Mouse (Mus musculus): ENCODE results near the gene Iscu.
"Not testable (repeated sequence)": the region's sequence is repeated elsewhere in the genome, so short reads cannot be mapped to it uniquely, and the experiment has no call there.

Gene Iscu

DNA sequence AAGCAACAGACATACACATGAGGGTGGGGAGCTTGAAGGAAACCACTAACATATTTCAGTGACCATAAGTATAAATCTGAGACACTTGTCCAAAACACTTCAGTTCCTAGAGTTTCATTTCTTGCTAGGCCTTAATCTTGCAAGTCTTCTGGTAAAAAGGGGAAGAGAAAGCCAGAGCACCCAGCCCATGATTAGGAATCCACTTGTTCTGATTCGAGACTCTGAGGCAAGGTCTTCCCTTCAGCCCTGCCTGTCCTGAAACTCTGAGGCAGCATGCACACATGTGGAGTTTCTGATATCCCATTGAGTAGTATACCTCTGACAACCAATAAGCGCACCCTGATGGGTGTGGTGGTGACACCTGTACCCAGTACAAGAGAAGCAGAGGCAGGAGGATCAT, 11.0 kb upstream of the Iscu start:
- no peak for DNase-seq

DNA sequence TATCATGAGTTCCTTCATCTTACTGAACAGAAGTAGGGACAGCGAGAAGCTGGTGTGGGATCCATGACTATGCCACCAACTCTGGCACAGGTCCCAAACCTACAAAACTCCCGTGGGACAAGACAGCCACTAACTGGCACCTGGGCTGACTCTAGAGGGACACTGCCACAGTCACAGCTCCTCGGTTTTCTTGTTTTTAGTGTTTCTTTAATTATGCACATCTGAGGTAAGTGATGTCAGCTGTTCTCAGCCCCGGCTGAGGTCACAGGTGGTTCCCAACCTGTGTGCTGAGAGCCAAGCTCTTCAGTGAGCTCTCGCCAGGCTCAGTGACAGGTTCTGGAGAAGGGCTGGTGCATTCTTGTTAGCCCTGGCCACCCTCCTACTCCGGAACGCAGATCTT, 8.1 kb upstream of the Iscu start:
- no peak for DNase-seq

DNA sequence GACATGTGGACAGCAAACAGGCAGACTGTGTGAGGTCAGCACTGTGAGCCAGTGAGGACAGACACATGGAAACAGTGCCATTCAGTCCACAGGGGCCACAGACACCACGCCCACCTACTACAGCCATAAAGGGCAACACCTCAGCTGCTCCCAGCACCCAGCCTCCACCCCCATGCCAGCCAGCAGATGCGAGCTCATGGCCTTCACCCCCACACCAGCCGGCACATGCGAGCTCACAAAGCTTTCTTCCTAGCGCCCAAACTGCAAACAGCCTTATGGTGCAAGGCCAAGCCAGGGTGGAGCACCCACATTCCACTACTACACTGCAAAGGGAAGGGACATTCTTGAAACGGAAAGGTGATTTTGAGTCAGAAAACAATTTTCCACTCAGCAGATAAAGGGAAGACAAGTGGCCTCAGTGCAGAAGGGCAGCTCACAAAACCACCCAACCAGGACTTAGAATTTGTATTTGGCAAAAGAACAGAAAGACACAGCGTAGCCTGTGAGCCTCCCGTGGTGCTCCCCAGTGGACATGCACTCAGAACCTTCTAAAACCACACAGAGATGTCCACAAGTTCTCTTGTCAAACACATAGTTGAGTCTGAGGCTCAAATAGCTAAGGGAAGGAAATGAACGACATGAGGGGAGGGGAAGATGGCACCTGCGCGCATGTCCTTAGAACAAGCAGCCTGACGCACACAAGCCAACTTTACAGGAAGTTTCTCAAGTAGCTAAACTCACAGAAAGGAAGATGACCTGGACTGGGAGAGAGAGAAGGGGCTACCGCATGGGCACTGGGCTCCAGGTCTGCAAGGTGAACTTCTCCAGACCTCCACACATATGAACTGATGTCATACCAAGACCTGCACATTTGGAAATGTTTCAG, 6.7 kb upstream of the Iscu start:
- DNase-seq = no peak

DNA sequence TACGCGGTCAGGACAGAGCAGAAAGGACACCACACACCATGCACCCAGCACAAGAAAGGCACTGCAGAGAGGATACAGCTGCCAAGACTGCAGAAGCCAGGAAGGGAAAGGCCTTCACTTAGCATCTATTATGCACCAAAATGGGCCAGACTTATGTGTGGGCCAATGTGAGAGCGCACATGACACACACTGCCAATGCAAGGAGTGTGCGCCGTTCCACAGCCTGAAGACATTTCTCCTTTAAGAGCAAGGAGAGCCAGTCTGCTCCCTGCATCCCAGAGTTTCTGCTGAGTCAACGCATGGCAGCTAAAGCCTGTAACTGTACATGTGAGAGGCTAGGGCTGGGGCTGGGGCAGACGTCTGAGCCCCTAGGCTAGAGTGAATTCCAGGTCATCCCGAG, 3.7 kb upstream of the Iscu start:
- no peak for DNase-seq

DNA sequence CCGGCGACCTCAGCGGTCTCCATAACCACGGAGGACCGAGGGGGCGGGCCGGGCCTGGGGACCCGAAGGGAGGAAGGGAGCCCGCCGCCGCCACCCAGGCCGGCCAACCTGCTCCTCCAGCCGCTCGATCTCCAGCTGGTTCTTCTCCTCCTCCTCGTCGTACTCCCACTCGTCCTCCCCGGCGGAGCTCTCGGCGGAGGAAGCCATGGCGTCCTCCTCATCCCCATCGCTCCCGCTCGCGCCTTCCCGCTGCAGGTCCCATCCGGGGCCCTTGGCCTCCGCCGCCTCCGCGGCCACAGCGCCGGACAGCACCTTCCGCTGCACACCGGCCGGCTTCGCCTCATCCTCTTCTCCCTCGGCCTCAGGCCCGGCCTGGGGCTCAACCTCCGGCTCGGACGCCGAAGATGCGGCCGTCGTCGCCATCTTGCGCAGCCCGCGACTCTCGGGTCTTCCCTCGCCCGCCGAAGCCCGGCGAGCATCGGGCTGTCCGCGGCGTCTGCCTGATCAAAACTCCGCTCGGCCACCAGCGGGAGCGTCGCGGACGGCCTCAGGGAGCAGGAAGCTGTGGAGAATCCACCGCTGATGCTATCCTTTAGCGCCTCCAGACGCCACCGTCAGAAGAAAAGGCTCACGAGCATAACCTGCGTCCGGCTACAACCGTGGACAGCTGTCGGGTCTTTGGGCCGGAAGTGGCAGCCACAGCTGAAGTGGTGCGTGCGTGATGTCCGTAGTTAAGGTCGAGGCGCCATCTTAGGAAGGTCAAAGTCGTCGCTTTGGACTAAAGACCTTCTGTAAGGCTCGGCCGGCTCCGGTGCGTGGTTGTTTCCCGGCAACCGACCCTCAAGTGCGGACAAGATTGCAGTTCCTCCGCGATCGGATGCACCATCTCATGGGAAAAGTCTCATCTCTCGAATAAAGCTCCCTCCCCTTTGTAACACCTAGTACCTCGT, 1.1 kb upstream of the Iscu start:
- peak; percentile 90 for DNase-seq

DNA sequence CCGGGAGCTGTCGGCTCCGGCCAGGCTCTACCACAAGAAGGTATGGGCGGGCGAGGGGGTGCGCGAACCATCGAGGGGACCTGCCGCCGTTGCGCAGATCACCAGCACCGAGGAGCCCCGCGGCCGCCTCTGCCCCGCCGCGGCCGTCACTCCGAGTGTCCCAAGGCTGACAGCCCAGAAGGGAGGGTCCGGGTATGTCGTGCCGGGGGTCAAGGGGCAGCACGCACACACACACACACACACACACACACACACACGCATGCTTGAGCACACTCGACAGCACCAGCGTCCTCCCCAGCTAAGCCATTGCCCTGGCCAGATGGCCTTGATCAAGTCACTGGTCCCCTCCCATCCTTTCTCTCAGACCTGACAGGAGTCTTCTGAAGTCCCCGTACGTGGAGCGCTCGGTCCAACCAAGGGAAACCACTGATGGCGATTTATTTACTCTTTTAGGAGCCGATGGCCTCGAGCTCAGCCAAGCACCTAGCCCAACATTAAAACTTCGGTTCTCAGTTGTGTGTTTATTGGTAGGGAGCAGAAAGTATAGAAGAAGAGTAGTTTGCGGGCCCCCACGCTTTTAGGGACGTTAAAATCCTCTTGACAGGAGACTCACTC, 464 bp downstream of the Iscu start:
- peak; percentile 54 for DNase-seq

DNA sequence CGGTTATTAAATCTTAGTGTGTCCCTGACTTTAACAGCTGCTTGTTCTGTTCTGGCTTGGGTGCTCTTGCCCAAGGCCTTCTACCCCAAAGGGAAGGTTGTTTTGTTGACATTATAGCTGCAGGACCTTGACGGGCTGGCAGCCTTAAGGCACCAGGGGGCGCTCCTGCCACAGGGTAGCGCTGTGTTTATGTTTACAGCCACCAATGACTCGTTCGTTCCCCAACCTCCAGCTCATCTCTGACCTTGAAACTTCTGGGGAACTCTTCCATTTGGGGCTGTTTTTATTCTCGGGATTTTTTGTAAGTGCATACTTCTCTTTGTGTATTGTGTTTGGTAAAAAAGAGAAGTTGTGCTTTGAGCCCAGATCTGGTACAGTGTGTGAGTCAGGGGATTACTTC, 1.1 kb downstream of the Iscu start:
- DNase-seq = peak; percentile 85

DNA sequence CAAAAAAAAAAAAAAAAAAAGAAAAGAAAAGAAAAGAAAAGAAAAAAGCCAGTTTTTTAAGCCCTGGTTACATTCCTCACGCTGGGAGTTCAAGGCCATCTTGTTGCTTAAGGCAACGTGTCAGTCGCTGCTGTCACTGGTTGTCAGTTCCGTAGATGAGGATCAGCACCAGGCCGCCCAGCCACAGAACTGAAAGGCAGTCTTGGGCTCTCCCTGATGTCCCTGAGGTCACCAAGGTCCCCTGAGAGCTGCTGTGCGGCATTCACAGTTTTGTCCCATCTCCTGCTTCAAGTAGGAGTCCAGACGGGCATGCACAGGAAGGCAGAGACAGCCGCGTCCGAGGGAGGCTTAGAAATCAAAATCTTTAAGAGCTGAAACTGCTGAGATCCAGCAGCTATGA, 3.0 kb downstream of the Iscu start:
- no peak for DNase-seq

DNA sequence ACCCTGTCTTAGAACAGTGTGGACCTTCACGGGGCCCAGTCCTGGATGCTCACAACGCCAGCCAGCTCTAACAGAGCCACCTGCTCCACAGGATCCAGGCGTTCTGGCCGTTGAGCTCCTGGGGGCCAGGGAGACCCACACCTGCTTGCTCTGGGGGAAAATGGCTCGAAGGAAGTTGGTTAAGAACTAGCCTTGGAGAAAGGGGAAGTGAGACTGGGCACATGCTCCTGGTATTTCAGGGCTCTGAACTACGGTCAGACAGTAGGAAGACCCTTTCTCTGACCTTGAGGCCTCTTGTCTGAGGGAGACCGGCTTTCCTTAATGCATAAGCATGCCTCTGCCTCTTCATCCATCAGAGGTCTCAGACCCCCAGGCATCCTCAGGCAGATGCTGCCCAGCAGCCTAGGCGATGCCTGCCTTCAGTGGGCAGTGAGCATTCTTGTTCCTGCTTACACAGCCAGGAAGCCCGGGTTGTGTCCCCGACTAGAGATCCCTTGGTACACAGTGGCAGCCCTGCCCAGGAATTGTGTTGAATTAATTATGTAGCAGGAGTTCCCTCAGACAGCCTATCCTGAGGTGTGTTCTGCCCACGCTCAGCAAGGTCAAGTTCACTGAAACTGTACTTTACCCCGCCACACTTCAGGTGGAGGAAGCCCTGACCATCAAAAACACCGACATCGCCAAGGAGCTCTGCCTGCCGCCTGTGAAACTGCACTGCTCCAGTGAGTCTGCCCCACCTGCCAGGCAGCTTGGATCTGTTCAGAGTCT, 3.8 kb downstream of the Iscu start:
- no peak for DNase-seq

DNA sequence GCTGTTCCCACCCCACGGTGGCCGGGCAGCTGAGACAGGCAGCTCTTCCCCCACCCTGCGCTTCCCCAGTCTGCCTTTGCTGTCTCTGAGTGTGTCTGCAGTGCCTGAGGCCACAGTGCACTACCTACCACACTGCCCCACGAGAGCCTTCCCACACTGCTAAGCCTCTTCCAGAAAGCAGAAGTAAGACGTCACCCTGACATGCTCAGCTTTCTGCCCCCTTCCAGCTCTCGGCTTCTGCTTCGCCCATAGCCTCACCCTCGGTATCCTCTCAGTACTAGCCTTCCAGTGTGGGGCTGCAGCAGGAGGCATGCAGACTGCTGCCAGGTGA, 4.3 kb downstream of the Iscu start:
- no peak for DNase-seq

DNA sequence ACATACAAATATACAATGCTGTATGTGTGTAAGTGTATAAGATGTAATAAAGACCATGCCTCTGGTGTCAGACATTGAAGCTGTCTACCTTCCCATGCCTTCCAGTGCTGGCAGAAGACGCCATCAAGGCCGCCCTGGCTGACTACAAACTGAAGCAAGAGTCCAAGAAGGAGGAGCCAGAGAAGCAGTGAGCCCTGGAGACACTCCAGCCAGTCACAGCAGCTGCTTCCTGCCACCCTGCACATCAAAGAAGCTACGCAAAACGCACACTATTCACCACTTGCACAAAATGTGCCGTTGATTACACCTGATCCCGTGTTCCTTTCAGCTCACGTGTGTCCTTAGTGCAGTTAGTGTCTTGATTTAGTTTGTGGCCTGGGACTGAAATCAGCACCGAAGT, 5.2 kb downstream of the Iscu start:
- DNase-seq = not testable (repeated sequence)

DNA sequence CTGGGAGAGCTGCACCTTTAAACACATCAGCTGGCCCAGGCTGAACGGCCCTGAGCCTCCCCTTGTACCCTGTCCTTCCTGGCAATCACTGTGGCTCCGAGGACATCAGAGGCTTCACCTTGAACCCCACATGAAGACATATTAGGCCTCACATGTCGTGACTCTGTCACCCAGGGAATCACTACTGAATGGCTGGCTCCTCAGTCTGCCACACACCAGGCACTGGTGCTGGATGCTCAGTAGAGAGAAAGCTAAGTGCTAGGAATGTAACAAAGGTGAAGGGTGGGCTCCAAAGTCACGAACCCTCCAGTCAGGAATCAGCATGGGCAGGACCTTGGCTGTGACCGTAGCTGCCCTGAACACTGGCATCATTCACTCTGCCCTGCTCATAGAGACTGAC, 7.0 kb downstream of the Iscu start:
- no peak for DNase-seq

DNA sequence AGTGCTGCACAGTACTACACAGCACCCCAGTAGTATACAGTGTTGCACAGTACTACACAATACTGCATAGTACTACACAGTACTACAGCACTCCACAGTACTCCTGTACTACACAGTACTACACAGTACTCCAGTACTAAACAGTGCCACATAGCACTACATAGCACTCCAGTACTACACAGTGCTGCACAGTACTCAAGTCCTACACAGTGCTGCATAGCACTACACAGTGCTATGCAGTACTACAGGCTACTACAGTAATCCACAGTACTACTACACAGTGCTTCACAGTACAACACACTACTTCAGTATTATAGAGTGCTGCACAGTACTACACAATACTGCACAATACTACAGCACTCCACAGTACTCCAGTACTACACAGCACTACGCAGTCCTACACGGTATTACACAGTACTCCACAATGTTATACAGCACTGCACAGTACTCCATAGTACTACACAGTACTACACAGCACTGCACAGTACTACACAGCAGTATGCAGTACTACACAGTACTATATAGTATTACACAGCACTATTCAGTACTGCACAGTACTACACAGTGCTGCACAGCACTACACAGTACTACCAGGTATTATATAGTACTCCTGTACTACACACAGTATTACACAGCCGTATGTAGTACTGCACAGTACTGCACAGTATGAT, 7.7 kb downstream of the Iscu start:
- DNase-seq = no peak

DNA sequence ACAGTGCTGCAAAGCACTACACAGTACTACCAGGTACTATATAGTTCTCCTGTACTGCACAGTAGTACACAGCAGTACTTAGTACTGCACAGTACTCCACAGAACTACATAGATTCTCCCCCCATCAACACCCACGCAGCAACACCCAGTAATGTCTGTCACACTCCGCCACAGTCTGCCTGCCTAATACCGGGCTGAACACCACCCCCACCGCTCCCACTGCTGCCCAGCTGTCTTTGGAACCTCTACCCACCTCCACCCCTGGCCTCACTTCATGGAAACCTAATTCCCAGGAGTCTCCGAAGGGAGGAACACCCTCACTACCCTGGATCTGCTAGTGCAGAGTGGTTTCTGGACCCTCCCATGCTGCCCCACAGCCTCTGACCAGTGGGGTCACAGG, 8.2 kb downstream of the Iscu start:
- DNase-seq = no peak

DNA sequence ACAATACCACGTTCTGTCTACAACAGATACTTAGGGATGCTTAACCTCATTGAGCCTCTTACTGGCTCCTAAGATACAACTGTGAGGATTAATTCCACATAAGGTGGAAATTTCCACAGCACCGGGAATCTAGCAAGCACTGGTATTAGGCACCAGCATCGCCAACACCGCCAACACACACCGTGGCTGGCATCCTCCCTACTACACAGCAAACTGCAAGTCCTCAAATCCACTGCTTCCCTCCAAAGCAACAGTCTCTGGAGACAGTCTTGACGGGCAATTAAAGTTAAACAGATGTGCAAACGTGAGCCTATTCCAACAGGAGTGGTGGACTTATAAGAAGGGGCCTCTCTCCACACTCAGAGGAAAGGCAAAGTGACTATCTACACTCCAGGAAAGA, 8.7 kb downstream of the Iscu start:
- DNase-seq = no peak

DNA sequence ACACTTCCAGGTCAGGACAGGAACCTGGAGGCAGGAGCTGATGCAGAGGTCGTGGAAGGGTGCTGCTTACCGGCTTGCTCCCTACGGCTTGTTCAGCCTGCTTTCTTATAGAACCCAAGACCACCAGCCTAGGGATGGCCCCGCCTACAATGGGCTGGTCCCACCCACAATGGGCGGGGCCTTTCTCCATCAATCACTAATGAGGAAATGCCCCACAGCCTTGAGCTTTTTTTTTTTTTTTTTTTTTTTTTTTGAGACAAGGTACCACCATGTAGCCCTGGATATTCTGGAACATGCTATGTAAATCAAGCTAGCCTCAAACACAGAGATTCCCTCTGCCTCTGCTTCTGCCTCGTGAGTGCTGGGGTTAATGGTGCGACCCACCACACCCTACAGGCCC, 9.3 kb downstream of the Iscu start:
- DNase-seq = no peak

DNA sequence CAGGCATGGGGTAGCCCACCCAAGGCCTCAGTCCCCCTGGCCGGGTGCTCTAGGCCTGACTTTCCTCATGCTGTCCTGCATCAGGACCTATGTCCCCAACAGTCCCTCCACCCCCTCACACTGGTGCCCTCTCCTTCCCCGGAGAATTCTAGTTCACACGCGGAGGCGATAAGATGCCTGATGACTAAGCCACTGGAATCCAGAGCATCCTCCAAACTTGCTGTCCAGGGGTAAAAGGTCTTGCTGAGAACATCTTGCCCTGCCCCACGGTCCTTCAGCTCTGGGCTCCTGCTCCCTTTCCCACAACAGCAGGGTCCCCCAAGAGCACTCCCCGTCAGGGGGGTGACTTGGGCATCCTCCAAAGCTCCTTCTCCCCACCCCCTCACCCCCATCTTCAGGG, 10.1 kb downstream of the Iscu start:
- DNase-seq = no peak

DNA sequence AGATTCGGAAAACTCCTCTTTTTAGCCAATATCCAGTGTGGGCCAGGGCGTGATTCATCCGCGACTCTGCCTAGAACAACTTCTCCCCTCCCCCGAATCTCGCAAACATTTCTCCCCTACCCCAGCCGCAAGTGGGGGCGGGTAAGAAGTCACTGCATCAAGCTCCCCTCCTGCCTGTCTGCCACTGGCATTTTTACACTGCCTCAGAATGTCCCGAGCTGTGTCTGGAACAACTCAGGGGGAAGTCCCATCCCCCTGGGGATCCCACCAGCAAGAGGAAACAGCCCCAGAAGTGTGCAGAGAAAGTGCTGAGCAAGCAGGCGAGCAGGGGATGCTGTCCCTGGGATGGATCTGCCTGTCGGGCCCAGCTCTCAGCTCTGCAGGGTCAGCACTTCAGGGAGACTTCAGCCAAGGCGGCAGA, 11.0 kb downstream of the Iscu start:
- DNase-seq = no peak

DNA sequence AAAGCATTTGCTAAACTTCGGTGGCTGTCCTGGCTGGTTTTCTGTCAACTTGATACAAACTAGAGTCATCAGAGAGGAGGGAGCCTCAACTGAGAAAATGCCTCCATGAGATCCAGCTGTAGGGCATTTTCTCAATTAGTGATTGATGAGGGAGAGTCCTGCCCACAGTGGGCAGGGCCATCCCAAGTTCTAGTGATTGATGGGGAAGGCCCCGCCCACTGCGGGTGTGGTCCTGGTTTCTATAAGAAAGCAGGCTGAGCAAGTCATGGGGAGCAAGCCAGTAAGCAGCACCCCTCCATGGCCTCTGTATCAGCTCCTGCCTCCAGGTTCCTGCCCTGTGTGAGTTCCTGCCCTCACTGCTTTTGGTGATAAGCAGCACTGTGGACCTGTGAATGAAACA, 11.6 kb downstream of the Iscu start:
- not testable (repeated sequence) for DNase-seq

DNA sequence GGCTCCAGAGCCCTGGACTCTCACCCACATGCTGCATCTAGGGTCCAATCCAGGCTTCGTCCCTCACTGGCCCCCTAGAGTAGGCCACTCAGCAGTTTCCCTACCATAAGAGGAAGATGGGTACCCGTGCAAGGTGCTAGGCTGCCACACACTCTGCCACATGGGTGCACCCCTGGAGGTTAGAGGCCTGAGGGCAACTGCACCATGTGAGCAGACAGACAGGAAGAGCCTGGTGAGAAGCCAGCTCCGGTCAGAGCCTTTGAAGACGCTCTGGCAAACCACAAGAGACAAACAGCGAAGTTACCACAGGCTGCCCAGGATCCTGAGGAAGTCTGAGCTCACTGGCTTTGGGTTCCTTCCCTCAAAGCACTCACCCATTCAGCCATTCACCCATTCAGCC, 14.4 kb downstream of the Iscu start:
- no peak for DNase-seq

DNA sequence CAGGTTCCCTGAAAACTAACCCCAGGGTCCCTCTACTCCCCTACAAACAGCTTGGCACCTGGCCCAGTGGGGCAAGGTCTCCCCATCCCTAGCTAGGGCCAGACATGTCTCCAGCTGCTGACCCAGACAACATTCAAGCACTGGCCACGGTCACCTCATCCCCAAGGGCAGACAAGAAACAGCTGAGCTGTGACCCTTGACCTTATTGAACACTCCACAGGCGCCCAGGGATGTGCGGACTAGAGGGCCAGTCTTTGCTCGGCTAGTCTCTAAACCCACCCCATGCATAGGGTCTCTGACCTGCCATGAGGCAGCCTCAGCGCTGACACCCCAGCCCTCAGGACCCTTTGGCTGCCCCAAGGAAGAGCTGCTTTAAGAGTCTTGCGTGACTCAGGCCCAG, 16.1 kb downstream of the Iscu start:
- DNase-seq = no peak

DNA sequence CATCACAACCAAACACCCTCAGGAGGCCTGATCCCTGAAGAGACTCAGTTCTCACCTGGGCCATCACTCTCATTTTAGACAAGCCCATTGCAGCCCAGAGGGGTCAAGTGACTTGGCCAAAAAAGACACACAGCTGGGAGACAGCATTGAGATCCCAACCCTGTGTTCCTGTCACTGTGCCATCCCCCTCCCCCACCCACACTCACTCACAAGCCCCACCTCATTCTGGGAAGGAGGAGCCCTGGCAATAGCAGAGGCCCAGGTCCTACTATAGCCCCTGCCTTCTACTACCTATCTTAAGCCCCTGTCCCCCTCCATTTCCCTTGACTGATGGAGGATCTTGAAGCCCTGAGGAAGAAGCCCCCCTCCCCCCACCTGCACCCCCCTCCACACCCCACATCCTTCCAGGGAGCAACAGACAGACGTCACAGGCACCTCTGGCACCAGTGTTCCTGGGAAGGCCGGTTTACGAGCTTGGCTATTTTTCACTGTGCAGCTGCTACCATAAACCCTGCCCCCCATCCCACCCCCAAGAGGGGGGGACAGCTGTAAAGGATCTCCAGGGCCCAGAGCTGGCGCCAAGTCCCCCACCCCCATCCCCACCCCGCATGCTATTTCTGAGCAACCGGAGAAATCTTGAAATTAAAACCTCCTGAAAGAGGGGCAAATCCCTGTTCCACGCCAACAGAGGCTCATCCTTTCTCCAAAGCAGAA, 16.7 kb downstream of the Iscu start:
- DNase-seq = no peak

All from cerebellum, adult 9-10 months (tissue).